Mouse (Mus musculus) lung, postnatal 0 days (tissue): Measurements from ENCODE around the gene Haao.

ENCODE experiments used
- CTCF ChIP-seq: IDR thresholded peaks from 2 replicates; pipeline ENCODE4 v1.5.1; 2016; ENCODE audit warnings: antibody characterized with exemption, mild to moderate bottlenecking
- EP300 ChIP-seq: IDR thresholded peaks from 2 replicates; pipeline ENCODE4 v1.6.1; 2016; ENCODE audit warnings: antibody characterized with exemption, mild to moderate bottlenecking, control low read depth

- TF ChIP-seq CTCF (no peak; the same call in 1 of the 2 replicates), EP300 (no peak)
Measured at GRCm38 (mm10) chr17:83854284-83854918, 6.6 kb upstream of the Haao start.
